Comparison of ENCODE assay signal across 8 mouse cellular contexts in genomic region chr15:10818216-10818615, GRCm38 (mm10).
DNase-seq lines count a peak whose midpoint lies in the region; ATAC-seq and TF ChIP-seq lines count a peak whose summit lies in the region.

No protein-coding gene starts in this region.

- H3K36me3 ChIP-seq in kidney, adult 2 months (ENCODE audit: control insufficient read depth, insufficient read depth, low read length), result no peaks in the 10 kb centered on the region
- no peaks in the 10 kb centered on the region for H3K36me3 ChIP-seq in lung, embryonic 14.5 days (ENCODE audit: insufficient read depth)
- H3K36me3 ChIP-seq in forebrain, embryonic 13.5 days (ENCODE audit: poor library complexity, severe bottlenecking), result no peaks in the 10 kb centered on the region

- TF ChIP-seq POLR2A in kidney, adult 2 months (IDR thresholded peaks at IDR 0.05; ENCODE audit: low read depth, low read length), result no peak

- WGBS in kidney, adult 2 months, result 39% methylated on average over 6 of the region's 6 CpGs
- 19% methylated on average over 6 of the region's 6 CpGs for WGBS in lung, embryonic 14.5 days
- WGBS in forebrain, embryonic 13.5 days, result 85% methylated on average over 6 of the region's 6 CpGs

- no peaks in the 10 kb centered on the region for H3K27me3 ChIP-seq in kidney, adult 2 months (replicated peaks; ENCODE audit: control insufficient read depth, insufficient read depth, low read length)
- H3K27me3 ChIP-seq in lung, embryonic 14.5 days (ENCODE audit: insufficient read depth, low read length), result no peaks in the 10 kb centered on the region
- H3K27me3 ChIP-seq in forebrain, embryonic 13.5 days, result no peaks in the 10 kb centered on the region

- H3K27ac ChIP-seq in kidney, adult 2 months (ENCODE audit: insufficient read depth, low read depth, low read length), result peak overlapping the region; percentile 78
- H3K27ac ChIP-seq in lung, embryonic 14.5 days (ENCODE audit: low read depth), result peak overlapping the region; percentile 3; the same call in 1 of the 2 replicates
- H3K27ac ChIP-seq in forebrain, embryonic 13.5 days, result no peak overlapping the region

- H3K4me2 ChIP-seq in lung, embryonic 14.5 days, result no peak overlapping the region
- no peak overlapping the region for H3K4me2 ChIP-seq in forebrain, embryonic 13.5 days

- no peaks in the 10 kb centered on the region for H3K4me1 ChIP-seq in kidney, adult 2 months (ENCODE audit: control insufficient read depth, insufficient read depth, low read length)
- H3K4me1 ChIP-seq in lung, embryonic 14.5 days (ENCODE audit: insufficient read depth), result no peaks in the 10 kb centered on the region
- H3K4me1 ChIP-seq in forebrain, embryonic 13.5 days, result no peaks in the 10 kb centered on the region

- no peak overlapping the region for H3K4me3 ChIP-seq in kidney, adult 2 months (ENCODE audit: insufficient read depth, low read depth, low read length)
- no peak overlapping the region for H3K4me3 ChIP-seq in lung, embryonic 14.5 days (ENCODE audit: low read depth, low read length)
- H3K4me3 ChIP-seq in forebrain, embryonic 13.5 days, result no peak overlapping the region

- TF ChIP-seq CTCF in kidney, adult 2 months (conservative IDR thresholded peaks at IDR 0.05; ENCODE audit: insufficient read depth, insufficient read length, low read depth, low read length), result no peak
- peak; percentile 39 for TF ChIP-seq CTCF in lung, embryonic 14.5 days (IDR thresholded peaks at IDR 0.05; ENCODE audit: low read depth)

- peak; percentile 89 for ATAC-seq in granulocyte monocyte progenitor cell, adult 5-6 weeks (replicated peaks; ENCODE audit: poor library complexity, severe bottlenecking)
- ATAC-seq in lung, embryonic 14.5 days (ENCODE audit: insufficient read depth), result peak; percentile 95
- ATAC-seq in forebrain, embryonic 13.5 days, result no peak

- no peaks in the 10 kb centered on the region for H3K9me3 ChIP-seq in lung, embryonic 14.5 days (ENCODE audit: low read depth, low read length)
- no peaks in the 10 kb centered on the region for H3K9me3 ChIP-seq in forebrain, embryonic 13.5 days (replicated peaks)

- DNase-seq in layer of hippocampus, adult 9-11 months, result peak; percentile 32
- no peak for DNase-seq in layer of hippocampus, adult 18-20 months (ENCODE audit: low spot score in 2 of 2)
- DNase-seq in adrenal gland, adult 8-10 months, result peak; percentile 75
- peak; percentile 93 for DNase-seq in kidney, adult 2 months
- peak; percentile 86 for DNase-seq in lung, embryonic 14.5 days
- peak; percentile 42 for DNase-seq in urinary bladder, postnatal 25 days (ENCODE audit: low spot score)

- no peak overlapping the region for H3K9ac ChIP-seq in lung, embryonic 14.5 days
- no peak overlapping the region for H3K9ac ChIP-seq in forebrain, embryonic 13.5 days

Comparison
In these comparisons a context has a peak if more than half of its experiments do, and no peak if none do; other contexts are left out.
1. DNase-seq: peak in layer of hippocampus, adult 9-11 months (single experiment), adrenal gland, adult 8-10 months (single experiment), kidney, adult 2 months (single experiment), lung, embryonic 14.5 days (single experiment) and urinary bladder, postnatal 25 days (single experiment); none in layer of hippocampus, adult 18-20 months (0 of 2).